Mouse (Mus musculus) gastrocnemius, postnatal 4 days (tissue): ENCODE data around the gene Olfr1443. TPM values are rescaled to one million over a fixed set of nuclear protein-coding genes. Genes with fewer than 3 reads are reported as not detected.
A peak's percentile ranks its signal among the peaks of the same experiment; 100 is the strongest.
"Not testable (repeated sequence)": the region's sequence is repeated elsewhere in the genome, so short reads cannot be mapped to it uniquely, and the experiment has no call there.

Experiments
- DNase-seq, 2 experiments: peaks; one replicate each; pipeline ENCODE4 v3.0.0; 2021 to 2022; ENCODE audit warnings: low spot score in 2 of 2, mixed read lengths in 2 of 2
- long read RNA-seq, 2 experiments: library from polyadenylated mRNA; stranded (forward); transcript quantifications; one replicate each; pipeline ENCODE4 v2.0.0; 2021
- total RNA-seq, 2 experiments: library from RNA; stranded (reverse); gene quantifications; 2 replicates each; pipeline ENCODE4 v1.2.3; 2021

The Olfr1443 gene
- not detected for total RNA-seq
- long read RNA-seq, experiment 1: 0 reads
- long read RNA-seq, experiment 2: 0 reads

DNA sequence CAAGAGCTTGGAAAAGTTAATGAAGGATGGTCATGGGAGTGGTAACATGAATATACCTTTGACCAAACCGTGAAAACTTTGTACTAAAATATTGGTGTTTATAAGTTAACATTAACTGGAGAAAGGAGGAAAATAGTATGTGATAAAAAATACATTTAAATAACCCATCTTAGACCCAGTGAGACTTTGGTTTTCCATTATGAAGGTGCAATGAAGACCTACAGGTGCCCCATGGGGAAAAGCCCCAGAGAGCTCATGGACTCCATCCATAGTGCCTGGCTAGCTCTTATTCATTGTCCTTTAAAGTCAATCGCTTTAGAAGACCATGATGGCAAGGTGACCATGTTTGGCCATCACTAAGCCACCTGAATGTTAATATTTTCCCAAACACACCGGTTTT is at the start of gene Olfr1443:
Olfr1443 (plus strand) TSS at position 301 of the 400 bp plus-strand sequence.
- DNase-seq: no peak

DNA sequence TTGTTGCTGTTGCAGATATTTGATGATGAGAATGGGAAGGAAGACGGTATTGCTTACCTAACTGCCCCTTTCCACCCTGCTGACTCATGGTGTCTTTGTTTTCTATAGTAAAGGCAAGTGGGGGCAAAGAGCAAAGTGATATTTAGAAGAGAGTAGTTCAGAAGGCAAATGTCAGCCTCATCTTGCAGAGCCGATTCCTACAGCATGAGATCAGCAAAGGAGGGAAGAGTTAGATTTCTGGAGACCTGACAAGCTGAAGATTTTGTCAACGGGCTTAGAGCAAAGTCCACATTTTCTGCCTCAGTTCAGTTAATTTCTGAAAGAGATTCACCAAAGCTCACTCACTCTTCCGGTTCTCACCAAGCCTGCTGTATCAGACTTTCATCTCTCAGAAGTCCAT is 44.7 kb upstream of the Olfr1443 start, which contains the start of gene Glyat:
Glyat (plus strand) TSS at position 133 of the 400 bp plus-strand sequence.
- DNase-seq: no peak

DNA sequence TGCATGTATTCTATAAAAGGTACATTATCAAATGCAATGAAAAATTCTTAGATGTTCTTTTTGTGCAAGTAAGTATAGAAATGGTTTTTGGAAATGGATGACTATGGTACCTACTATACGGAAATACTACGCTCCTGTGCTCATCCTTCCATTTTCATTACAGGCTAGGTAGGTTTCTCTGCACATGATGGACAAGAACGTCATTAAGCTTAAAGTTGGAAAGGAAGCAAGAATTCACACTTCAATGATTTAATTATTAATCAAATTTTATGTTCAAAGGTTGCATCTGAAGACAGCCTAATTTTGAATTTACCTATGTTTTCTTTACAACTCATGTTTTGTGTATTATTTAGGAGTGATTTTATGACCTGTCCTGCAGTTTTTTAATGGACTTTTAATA is 43.7 kb upstream of the Olfr1443 start:
- no peak for DNase-seq

DNA sequence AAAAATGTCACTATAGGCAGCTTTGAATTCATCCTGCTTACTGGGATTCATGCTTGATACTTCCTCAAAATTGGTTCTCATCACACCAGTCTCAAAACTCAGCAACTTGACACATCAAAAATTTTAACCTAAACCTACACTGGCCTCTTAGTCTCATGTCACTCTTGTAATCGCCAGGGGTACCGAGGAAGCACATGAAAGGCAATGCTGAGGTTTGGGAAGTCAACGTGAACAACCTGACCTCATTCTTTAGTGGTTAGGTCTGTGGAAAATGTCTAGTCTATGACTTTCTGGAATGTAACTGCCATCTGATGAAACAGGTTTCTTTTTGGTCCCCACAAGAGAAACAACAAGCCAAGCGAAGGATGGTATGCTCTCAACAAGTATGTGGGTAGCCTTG is 42.9 kb upstream of the Olfr1443 start:
- DNase-seq: no peak

DNA sequence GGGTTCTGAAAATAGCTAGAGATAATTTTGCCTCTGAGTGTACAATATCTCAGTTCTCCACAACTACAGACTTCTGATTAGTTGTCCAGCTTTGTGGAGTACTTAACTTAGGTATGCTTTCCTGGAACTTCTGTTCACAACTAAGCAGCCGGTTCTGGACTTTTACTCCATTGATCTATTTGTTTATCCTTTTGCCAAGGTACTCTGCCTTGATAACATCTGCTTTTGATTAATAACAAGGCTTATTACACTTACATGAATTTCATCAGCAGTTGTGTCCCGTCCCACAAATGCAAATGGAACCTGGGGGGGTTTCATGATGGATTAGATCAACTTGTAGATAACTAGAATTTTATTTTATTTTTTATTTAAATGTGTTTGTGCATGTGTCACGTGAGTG is 41.0 kb upstream of the Olfr1443 start:
- DNase-seq: no peak

DNA sequence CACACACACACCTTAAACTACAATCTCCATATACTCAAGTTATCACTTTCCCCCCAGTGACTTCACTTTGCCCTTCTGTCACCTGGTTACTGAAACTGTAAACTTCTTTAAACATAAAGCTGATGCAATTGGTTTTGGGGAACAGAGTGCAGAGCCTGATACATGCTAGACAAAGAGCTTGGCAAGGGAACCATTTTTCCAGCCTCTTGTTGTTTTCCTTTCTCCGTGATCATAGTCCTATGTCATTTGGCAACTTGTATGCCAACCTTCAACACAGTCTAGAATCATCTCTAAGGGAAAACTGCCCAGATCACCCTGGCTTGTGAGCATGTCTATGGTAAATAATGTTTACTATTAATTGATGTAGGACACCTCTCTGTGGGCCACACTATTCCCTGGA is 39.9 kb upstream of the Olfr1443 start:
- no peak for DNase-seq

DNA sequence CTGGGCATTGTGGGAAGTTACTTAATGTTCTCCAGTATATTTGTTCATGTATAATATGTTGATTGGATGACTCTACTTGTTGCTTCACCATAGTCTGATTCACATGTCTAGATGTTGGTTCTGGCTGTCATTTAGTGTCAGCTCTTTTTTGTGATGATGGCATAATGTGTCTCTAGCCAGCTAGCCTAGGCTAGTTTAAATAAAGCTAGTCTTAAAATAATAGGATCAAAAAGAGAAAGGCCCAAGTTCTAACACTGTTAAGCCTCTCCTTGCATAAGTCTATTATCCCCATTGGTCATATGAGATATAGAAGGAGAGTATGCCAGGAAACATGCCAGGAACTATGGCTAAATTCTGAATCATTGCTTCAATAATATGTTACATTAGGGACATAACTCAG is 28.4 kb upstream of the Olfr1443 start:
- no peak for DNase-seq

DNA sequence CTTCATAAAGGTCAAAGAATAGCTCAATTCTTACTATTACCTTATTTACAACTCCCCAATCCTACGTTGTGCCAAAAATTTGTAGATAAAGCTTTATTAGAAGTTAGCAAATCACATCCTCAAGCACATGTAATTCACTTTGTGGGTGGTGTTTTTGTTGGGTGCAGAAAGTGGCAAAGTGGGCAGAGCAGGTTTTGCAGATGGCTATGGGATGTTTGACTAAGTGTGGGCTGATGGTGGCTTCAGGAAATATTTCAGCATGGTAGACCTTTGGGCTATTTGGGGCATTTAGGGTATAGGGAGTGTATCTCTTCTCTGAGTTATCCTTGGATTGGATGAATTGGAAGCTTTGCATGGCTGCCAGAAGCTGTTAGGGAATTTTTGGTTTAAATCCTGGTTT is 11.8 kb upstream of the Olfr1443 start:
- no peak for DNase-seq

DNA sequence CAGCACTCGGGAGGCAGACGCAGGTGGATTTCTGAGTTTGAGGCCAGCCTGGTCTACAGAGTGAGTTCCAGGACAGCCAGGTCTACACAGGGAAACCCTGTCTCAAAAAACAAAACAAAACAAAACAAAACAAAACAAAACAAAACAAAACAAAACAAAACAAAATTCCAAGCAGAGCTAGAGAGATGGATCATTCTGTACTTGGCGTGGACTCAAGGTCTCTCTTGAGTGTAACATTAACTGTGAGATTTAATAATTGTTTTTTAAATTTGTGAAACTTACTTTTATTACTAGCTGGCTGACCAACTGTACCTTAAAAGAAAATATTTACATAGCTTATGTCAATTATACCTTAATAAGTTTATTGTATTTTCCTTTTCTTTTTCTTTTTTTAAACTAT is 9.3 kb upstream of the Olfr1443 start:
- DNase-seq: not testable (repeated sequence)

DNA sequence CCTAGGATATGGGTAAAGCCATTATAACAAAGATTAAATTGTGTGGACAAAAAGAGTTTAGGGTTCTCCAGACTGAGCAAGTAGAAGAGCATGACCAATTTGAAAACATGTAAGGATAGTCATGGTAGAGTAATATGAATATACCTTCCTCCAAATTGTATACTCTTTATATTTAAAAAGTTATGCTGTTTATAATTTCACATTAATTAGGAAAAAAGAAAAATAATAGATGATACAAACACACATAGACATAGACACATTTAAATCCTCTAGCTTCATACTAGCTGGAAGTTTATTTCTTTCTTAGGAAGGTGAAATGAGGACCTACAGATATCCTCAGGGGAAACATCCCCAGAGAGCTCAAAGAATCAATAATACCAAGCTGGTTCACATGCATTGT is 7.8 kb upstream of the Olfr1443 start, which contains the start of gene Olfr1442:
Olfr1442 (plus strand) TSS at position 301 of the 400 bp plus-strand sequence.
- no peak for DNase-seq

DNA sequence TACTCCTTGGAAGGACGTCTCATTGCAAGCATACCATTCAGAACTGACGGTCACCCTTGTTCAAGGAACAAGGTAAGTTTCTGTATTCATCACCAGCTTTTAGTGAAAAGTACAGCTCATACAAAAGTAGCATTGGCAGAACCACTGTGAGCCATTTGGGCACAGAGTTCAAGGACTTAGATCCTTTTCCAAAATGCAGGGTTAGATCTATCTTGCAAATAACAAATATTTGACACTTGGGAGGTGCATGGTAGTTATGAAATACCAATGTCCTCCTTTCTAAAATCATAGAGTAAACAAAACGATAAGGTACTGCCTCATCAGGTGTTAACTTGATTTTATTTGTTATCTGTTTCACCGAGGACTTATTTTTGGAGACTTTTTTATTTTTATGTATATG is 6.9 kb upstream of the Olfr1443 start:
- no peak for DNase-seq

DNA sequence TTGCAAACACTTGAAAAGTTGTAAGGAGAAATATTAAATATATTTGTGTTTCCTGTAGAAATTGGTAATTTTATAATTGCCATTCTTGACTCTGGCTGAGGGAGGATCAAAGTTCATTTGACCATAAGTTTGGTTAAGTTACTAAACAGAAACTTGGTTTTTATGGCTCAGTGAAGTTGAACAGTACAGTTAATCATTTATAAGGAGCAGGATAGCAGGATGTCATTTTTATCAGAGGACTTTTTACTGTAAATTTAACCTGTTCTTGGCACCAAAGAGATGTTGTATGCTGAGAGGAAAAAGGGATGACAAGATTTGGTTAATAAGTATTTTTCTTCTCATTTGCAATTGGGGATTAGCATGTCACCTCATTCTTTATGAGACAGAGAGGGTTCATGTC is 6.7 kb downstream of the Olfr1443 start:
- DNase-seq: no peak

DNA sequence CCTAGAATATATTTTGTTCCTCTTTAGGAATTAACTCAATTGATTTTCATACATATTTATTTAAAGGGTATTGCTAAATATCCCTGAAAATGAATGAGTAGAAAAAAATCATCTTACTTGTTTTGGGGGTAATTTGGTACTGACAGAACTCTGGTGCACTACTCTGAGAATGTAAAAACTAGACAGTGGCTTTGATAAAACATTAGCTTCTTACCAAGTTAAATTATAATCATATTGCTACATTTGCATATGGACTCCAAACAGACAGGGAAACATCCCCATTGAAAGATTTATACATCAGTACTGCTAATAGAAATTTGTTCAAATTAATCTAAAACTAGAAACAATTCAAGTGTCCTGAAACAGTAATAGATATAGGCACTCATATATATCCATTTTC is 7.3 kb downstream of the Olfr1443 start:
- DNase-seq: no peak

DNA sequence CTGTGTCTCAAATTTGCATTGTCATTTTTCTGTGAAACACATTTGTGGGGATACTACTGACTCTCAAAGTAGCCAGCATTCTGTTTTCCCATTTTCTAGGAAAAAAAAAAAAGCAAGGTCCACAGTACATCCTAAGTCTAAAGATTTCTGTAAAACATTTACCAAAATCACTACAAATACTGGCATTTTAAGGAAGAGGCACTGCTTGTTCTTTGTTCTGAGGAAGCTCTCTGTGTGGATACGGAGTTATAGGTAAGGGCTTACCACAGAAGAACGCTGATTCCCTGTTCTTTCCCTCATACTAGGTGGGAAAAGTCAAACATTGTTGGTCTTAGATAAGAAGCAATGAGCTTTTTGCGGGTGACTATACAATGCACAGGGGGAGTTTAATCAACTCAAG is 17.7 kb downstream of the Olfr1443 start, which contains the start of gene Keg1:
Keg1 (plus strand) TSS at position 197 of the 400 bp plus-strand sequence.
- DNase-seq: no peak

DNA sequence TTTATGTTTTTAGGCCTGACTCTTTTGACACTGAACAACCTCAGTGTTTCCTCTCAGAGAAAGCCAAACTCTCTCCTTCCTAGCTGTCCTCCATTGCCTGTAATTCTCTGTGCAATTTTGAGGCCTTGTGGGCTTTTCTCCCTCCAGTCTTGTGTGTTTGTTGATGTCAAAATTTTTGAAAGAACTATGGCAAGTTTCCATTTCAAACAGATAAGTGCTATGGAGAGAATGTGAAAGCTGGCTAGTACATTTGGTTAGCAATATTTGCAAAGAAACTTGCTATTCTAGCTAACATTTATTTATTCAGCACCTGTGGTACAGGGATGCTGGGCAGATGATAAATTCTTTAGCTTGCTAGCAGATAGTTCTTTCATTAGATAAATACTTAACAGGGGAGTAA is 18.3 kb downstream of the Olfr1443 start:
- DNase-seq: no peak

DNA sequence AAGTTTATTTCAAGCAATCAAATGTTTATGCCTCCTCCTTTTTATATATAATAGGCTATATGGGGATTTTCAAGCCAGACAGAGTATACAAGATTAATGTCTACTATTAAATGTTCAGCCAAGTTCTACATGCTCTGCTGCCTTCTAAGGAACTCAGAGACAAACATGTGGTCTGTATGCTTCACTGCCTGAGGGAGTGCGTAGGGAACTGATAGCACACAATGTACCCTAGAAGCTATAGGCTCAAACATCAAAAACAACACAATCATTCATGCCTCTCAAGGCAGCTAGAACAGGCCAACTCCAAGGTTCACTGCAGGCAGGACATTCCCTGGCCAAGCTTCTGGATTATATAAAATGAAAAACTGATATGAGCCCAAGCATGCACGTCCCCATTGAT is 30.5 kb downstream of the Olfr1443 start:
- DNase-seq: no peak

DNA sequence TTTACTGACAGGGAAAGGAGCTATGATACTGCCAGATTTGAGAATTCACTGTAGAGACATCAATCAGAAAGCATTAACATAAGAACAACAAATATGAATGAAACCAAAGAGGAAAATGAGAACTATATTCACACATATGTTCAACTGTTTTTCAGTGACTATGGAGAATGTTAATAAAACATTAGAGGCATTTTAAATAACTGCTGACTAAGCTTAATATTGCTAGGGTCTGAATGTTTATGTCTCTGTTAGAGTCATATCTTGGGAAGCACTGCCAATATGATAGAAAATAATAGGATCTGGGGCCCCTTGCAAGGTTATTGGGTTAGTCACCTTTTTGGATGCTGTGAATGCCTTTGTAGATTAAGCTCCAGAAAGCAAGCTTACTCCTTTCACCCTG is 31.1 kb downstream of the Olfr1443 start:
- DNase-seq: no peak

DNA sequence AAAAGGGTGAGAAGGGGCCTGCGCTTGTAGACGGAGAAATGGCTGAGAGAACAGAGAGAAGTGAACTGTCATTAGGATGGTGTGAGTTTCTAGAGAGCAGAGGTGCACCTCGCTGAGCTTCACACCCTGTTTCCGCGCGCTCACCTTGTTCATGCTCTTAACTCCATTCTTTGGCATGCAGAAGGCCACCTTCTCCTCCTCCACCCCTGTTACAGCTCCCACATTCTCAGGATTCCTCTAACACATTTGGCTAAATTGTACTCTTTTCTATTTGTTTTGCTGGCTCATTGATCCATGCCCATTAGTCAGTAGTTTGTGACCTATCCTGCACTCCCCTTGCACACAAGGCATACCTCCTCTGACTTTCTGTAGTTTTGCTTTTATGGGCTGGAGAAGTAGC is 41.3 kb downstream of the Olfr1443 start:
- no peak for DNase-seq

DNA sequence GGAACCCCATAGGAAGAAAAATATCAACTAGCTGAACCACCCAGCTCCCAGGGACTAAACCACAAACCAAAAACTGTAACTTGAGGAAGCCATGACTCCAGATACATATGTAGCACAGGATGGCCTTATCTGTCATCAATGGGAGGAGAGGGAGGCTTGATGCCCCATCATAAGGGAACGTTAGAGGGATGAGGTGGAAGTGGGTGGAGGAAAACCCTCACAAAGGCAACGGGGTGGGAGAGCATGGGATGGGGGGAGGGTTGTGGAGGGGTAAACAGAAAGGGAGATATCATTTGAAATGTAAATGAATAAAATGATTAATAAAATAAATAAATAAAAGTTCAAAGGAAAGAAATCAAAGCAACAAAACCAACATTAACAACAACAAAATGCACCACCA is 42.6 kb downstream of the Olfr1443 start:
- DNase-seq: no peak

DNA sequence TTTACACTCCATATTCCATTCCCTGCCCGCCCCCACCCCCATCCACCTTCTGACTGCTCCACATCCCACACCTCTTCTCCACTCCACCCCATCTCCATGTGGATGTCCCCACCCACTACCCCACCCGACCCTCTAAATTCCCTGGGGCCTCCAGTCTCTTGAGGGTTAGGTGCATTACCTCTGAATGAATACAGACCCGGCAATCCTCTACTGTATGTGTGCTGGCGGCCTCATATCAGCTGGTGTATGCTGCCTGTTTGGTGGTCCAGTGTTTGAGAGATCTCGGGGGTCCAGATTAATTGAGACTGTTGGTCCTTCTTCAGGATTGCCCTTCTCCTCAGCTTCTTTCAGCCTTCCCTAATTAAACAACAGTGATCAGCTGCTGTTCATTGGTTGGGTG is 43.0 kb downstream of the Olfr1443 start:
- DNase-seq: not testable (repeated sequence)

DNA sequence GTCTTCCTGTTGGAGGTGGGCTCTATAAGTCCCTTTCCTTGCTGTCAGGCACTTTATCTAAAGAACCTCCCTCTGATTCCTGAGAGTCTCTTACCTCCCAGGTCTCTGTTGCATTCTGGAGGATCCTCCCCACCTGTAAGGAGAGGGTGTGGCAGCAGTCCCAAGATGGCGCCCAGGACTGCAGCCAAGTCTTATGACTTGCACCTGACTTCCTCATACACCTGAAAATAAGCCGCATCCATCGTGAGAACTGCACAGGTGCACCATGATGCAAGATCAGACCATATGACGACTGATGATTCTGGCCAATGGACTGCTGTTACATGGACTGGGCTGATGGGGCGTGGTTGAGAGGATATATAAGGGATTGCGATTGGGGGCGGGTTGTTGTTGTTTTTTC is 43.7 kb downstream of the Olfr1443 start:
- not testable (repeated sequence) for DNase-seq

DNA sequence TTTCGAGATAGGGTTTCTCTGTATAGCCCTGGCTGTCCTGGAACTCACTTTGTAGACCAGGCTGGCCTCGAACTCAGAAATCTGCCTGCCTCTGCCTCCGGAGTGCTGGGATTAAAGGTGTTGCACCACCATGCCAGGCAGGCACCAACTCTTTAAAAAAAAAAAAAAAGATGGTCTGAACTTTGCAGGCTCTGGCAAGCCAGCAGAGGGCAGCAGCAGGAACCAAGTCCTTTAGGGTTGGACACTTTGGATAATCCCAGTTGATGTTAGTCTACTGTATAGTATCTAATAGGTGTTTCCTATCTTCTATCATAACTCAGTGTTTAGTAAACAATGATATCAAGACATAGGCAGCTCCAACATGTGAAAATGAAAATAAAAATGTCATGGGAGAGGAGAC is 44.4 kb downstream of the Olfr1443 start:
- DNase-seq: peak in 1 of 2 experiments; percentile 40

DNA sequence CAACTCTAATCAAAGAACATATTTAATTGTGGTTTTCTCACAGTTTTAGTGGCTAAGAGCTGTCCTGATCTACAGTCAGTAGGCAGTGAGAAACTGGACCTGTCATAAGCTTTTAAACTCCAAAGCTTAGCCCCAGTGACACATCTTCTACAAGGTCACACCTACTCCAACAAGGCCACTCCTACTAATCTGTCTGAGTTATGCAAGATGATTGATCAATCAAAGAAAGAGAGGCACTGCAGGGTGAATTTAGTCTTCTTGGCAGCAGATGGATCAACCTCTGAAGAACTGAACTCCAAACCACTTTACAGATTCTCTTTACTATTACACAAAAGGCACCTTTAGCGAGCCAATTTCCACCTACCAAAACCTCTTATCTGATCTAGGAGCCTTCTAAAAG is 47.9 kb downstream of the Olfr1443 start:
- DNase-seq: no peak

DNA sequence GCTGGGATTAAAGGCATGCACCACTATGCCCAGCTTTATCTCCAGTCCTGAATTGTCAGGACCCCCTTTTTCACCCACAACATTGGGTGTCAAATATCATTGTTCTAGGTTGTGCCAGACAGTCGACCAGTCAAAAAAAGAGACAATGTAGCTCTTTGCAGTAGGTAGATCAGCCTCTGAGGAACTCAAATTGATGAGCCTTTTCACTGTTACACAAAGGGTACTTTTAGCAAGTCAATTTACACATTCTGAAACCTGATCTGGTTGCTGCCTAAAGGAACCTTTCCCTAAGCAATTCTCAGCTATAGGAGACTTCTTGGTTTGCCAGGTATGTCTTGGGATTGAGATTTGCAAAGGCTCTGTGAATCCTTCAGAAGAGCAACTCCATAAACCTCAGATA is 53.1 kb downstream of the Olfr1443 start:
- DNase-seq: no peak
